Mouse (Mus musculus): ENCODE data around the gene Bcl9l. TPM values are rescaled to one million over a fixed set of nuclear protein-coding genes. Genes with fewer than 3 reads are reported as not detected.

Gene Bcl9l
- polyA plus RNA-seq, 1 experiment from 2014 or later: 10.7 TPM

GRCm38 (mm10) chr9:44494261-44494862 lies 11.7 kb downstream of the Bcl9l start:
- Histone ChIP-seq H3K27ac (peak overlapping the region; percentile 53), H3K9ac (peak overlapping the region; percentile 44; the same call in 1 of the 2 replicates), H3K9me3 (no peaks in the 10 kb centered on the region), H3K4me2 (peak overlapping the region; percentile 31), H3K27me3 (no peaks in the 10 kb centered on the region), H3K4me3 (replicated peaks) (no peak overlapping the region), H3K36me3 (replicated peaks) (peaks cover 8% of the 10 kb centered on the region), H3K4me1 (peaks cover 89% of the 10 kb centered on the region)
- no peak for ATAC-seq (ENCODE audit: low FRiP score)
- WGBS: 13% methylated on average over 11 of the region's 11 CpGs

- Histone ChIP-seq H3K4me1 (peaks cover 89% of the 10 kb centered on the region), H3K27me3 (no peaks in the 10 kb centered on the region), H3K36me3 (replicated peaks) (peaks cover 8% of the 10 kb centered on the region), H3K4me3 (replicated peaks) (no peak overlapping the region), H3K4me2 (peak overlapping the region; percentile 31), H3K27ac (peak overlapping the region; percentile 53), H3K9me3 (no peaks in the 10 kb centered on the region), H3K9ac (0 out of 2 replicates have a peak overlapping the region, but pooled peaks have one; percentile 44)
- 44% methylated on average over 9 of the region's 9 CpGs for WGBS
- no peak for ATAC-seq (ENCODE audit: low FRiP score)
Measured at GRCm38 (mm10) chr9:44494863-44495809, 12.5 kb downstream of the Bcl9l start.

- ATAC-seq (ENCODE audit: low FRiP score): no peak
- H3K9me3 ChIP-seq: no peaks in the 10 kb centered on the region
- H3K36me3 ChIP-seq (replicated peaks): peaks cover 10% of the 10 kb centered on the region
- H3K4me1 ChIP-seq: peaks cover 89% of the 10 kb centered on the region
- H3K27me3 ChIP-seq: peaks cover 4% of the 10 kb centered on the region; the same call in 1 of the 2 replicates
- 0 out of 2 replicates have a peak overlapping the region, but pooled peaks have one; percentile 25 for H3K27ac ChIP-seq
- no peak overlapping the region for H3K9ac ChIP-seq
- H3K4me2 ChIP-seq: no peak overlapping the region
- H3K4me3 ChIP-seq (replicated peaks): no peak overlapping the region
- 91% methylated on average over 10 of the region's 10 CpGs for WGBS
Measured at GRCm38 (mm10) chr9:44495810-44496344, 13.3 kb downstream of the Bcl9l start.

- Histone ChIP-seq H3K4me1 (peaks cover 92% of the 10 kb centered on the region), H3K4me2 (peak overlapping the region; percentile 6; the same call in 1 of the 2 replicates), H3K9me3 (no peaks in the 10 kb centered on the region), H3K9ac (0 out of 2 replicates have a peak overlapping the region, but pooled peaks have one; percentile 66), H3K36me3 (replicated peaks) (peaks cover 12% of the 10 kb centered on the region), H3K4me3 (replicated peaks) (no peak overlapping the region), H3K27me3 (peaks cover 12% of the 10 kb centered on the region), H3K27ac (0 out of 2 replicates have a peak overlapping the region, but pooled peaks have one; percentile 44)
- ATAC-seq (ENCODE audit: low FRiP score): no peak
- WGBS: 44% methylated on average over 12 of the region's 12 CpGs
Measured at GRCm38 (mm10) chr9:44496803-44497461, 14.3 kb downstream of the Bcl9l start.

GRCm38 (mm10) chr9:44497624-44498377 lies 15.2 kb downstream of the Bcl9l start:
- 3% methylated on average over 11 of the region's 11 CpGs for WGBS
- Histone ChIP-seq H3K4me1 (peaks cover 89% of the 10 kb centered on the region), H3K27me3 (peaks cover 12% of the 10 kb centered on the region), H3K9ac (peak overlapping the region; percentile 66; the same call in 1 of the 2 replicates), H3K9me3 (no peaks in the 10 kb centered on the region), H3K4me3 (replicated peaks) (peak overlapping the region; percentile 43), H3K4me2 (peak overlapping the region; percentile 81), H3K27ac (peak overlapping the region; percentile 94), H3K36me3 (replicated peaks) (peaks cover 16% of the 10 kb centered on the region)
- ATAC-seq (ENCODE audit: low FRiP score): 0 out of 2 replicates have a peak, but pooled peaks have one; percentile 2

GRCm38 (mm10) chr9:44498421-44499355 lies 16.1 kb downstream of the Bcl9l start:
- 0% methylated on average over 59 of the region's 59 CpGs for WGBS
- H3K4me3 ChIP-seq (replicated peaks): peak overlapping the region; percentile 43
- H3K4me1 ChIP-seq: peaks cover 81% of the 10 kb centered on the region

GRCm38 (mm10) chr9:44499356-44500162 lies 16.9 kb downstream of the Bcl9l start:
- Histone ChIP-seq H3K9ac (peak overlapping the region; percentile 66), H3K4me2 (peak overlapping the region; percentile 81), H3K4me3 (replicated peaks) (peak overlapping the region; percentile 43), H3K4me1 (peaks cover 72% of the 10 kb centered on the region), H3K27me3 (peaks cover 12% of the 10 kb centered on the region), H3K36me3 (replicated peaks) (peaks cover 26% of the 10 kb centered on the region), H3K9me3 (no peaks in the 10 kb centered on the region), H3K27ac (peak overlapping the region; percentile 94)
- WGBS: 4% methylated on average over 19 of the region's 20 CpGs
- ATAC-seq (ENCODE audit: low FRiP score): peak; percentile 25

More at GRCm38 (mm10) chr9:44498421-44499355, 16.1 kb downstream of the Bcl9l start:
- Histone ChIP-seq H3K4me2 (peak overlapping the region; percentile 81), H3K9me3 (no peaks in the 10 kb centered on the region), H3K27ac (peak overlapping the region; percentile 94), H3K36me3 (replicated peaks) (peaks cover 25% of the 10 kb centered on the region), H3K27me3 (peaks cover 12% of the 10 kb centered on the region), H3K9ac (peak overlapping the region; percentile 66)
- peak; percentile 84 for ATAC-seq (ENCODE audit: low FRiP score)

- peaks cover 12% of the 10 kb centered on the region for H3K27me3 ChIP-seq
- H3K4me1 ChIP-seq: peaks cover 70% of the 10 kb centered on the region
- H3K4me2 ChIP-seq: peak overlapping the region; percentile 81
- ATAC-seq (ENCODE audit: low FRiP score): no peak
- 23% methylated on average over 5 of the region's 5 CpGs for WGBS
- no peaks in the 10 kb centered on the region for H3K9me3 ChIP-seq
- H3K4me3 ChIP-seq (replicated peaks): peak overlapping the region; percentile 43
- peak overlapping the region; percentile 66 for H3K9ac ChIP-seq
- peak overlapping the region; percentile 94 for H3K27ac ChIP-seq
- H3K36me3 ChIP-seq (replicated peaks): peaks cover 29% of the 10 kb centered on the region
Measured at GRCm38 (mm10) chr9:44500163-44500533, 17.5 kb downstream of the Bcl9l start.

- Histone ChIP-seq H3K27ac (peak overlapping the region; percentile 94; the same call in 1 of the 2 replicates), H3K4me1 (peaks cover 67% of the 10 kb centered on the region), H3K9me3 (no peaks in the 10 kb centered on the region), H3K36me3 (replicated peaks) (peaks cover 35% of the 10 kb centered on the region), H3K4me3 (replicated peaks) (no peak overlapping the region), H3K9ac (no peak overlapping the region), H3K4me2 (no peak overlapping the region; the same call in 1 of the 2 replicates), H3K27me3 (peaks cover 12% of the 10 kb centered on the region)
- no peak for ATAC-seq (ENCODE audit: low FRiP score)
- 54% methylated on average over 8 of the region's 8 CpGs for WGBS
Measured at GRCm38 (mm10) chr9:44500638-44501175, 18.1 kb downstream of the Bcl9l start.
